Mouse (Mus musculus) spleen, postnatal 36 days (tissue): ENCODE measurements at regions not wholly inside any gene's neighbourhood (a gene's known extent, or its start where the extent isn't known, plus 50 kb on each side); places are given as distances from the start of the nearest gene placed in this dataset.

Experiments used
- DNase-seq, 2 experiments: peaks; one replicate each; pipeline ENCODE4 v3.0.0; 2022; ENCODE audit warnings: low spot score in 2 of 2, mixed read lengths in 1 of 2

- no peak for DNase-seq
Observed at GRCm38 (mm10) chr8:73645582-73645981, 292.2 kb upstream of the Large1 start.

DNA sequence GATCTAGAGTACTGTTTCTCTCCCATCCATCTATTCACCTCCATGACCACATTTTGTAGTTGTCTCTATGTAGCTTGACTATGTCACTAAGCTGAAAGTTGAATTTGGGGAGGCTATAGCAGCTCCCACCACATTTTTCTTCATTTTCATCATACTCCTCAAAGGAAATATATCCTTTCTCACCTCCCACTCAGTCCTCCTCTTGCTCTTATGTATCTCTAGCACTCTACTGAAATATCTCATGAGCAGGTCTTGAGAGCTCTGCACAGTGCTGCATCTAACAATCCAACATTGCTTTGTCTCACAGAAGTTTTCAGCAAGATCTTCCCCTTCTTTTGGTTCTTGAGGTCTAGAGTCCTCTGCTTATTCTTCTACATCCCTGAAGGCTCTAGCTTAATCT is 273.5 kb upstream of the Large1 start:
- DNase-seq: no peak

GRCm38 (mm10) chr8:73618946-73619345 is 265.6 kb upstream of the Large1 start:
- peak; percentile 1 to 2 for DNase-seq

DNA sequence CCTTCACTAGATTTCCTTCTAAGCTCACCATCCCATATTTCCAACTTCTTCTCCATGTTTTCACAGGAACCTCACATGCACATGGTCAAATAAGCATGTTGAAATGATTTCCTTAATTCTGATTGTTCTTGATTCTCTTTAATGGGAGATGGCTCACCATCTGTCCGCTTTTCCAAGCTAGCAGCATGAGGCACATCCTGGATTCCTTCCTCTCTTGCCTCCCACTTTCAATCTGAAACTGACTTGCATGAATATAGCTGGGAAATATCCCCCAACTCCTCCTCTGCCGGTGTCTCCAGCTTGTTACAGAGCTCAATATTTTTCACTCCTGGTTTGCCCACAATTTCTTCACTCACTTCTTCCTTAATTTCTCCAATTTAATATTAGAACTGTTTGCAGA is 261.3 kb upstream of the Large1 start:
- no peak for DNase-seq

GRCm38 (mm10) chr8:73614106-73614505 is 260.8 kb upstream of the Large1 start:
- DNase-seq: no peak

DNA sequence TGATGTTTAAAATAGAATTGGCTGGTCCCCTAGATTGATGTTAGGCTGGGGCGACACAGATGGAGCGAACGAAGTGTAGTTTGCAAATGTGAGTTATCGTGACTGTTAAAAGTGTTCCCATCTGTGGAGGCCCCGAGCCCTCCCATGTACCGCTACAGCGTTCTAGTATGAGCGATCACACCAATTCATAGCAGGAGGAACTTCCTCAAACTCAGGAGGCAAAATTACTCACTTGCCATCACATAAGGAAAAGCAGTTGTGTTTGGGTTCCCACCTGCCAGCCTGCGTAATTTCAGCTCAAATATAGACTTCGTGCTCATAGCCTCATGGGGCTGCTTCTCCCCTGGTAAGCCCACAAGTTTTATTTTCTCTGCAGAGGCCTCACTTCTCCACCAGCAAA is 258.2 kb upstream of the Large1 start:
- DNase-seq: no peak

DNA sequence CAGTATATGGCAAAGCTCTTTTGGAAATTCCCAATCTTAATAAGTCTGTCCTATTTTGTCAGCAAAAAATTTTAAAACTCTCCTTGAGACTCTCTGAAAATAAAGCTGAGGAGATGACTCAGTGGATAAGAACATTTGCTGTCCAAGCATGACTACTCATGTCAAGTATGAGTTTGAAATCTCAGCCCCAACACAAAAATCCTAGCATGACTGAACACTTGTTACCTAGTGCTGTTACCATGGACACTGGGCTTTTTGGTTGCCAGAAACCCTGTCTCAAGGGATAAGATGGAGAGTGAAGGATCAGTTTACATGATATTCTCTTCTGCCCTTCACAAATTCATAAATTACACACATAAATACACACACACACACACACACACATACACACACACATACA is 217.3 kb upstream of the Large1 start:
- DNase-seq: no peak

DNA sequence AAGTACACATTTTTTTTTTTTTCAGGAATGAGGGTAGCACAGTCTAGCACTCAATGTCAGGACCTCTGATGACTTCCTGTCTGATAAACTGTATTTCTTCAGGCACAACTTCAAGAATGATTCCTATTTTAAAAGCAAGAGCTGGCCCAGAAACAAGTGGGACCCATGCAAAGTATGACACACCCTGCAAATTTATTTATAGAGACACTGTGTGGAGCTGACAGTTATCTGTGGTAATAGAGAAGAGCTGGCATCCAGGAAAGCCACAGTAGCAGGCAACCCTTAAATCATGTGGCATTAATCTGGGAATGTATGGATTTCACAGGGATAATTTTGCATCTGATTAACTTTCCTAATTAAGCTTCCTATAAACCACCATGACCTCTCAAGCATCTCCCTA is 216.6 kb upstream of the Large1 start:
- DNase-seq: no peak
